Comparison of ENCODE assay signal across 8 mouse cellular contexts in the genomic region with DNA sequence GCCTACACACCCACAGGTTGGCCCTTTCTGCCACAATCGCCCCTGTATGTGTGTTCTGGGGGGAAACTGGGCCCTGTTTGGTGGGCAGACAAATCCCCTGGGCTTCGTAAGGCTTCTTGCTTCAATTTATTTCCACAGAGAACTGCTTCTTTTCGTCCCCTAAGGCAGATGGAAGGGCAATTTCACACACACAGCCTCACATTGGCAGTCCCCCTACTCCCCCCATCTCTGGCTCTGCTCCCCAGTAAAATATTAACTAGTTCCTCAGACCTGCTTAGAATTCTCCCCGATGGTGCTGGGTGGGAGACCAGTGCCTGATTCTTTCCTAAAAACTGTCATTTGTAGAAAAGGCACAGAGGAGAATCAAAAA. TPM values are rescaled to one million over a fixed set of nuclear protein-coding genes. Genes with fewer than 3 reads are reported as not detected.
DNase-seq lines count a peak whose midpoint lies in the region; ATAC-seq lines count a peak whose summit lies in the region.

No protein-coding gene starts in this region.

- peaks cover 81% of the 10 kb centered on the region for H3K4me1 ChIP-seq in heart, embryonic 16.5 days (ENCODE audit: control insufficient read depth, insufficient read depth, low read length)
- H3K4me1 ChIP-seq in embryonic facial prominence, embryonic 12.5 days = peaks cover 89% of the 10 kb centered on the region
- peaks cover 75% of the 10 kb centered on the region for H3K4me1 ChIP-seq in kidney, embryonic 14.5 days (ENCODE audit: control insufficient read depth, insufficient read depth, low read length)
- peaks cover 79% of the 10 kb centered on the region for H3K4me1 ChIP-seq in midbrain, embryonic 16.5 days (ENCODE audit: control insufficient read depth, insufficient read depth, low read length)

- H3K9me3 ChIP-seq in heart, embryonic 16.5 days (replicated peaks; ENCODE audit: control insufficient read depth, low read length) = no peaks in the 10 kb centered on the region
- no peaks in the 10 kb centered on the region for H3K9me3 ChIP-seq in embryonic facial prominence, embryonic 12.5 days
- no peaks in the 10 kb centered on the region for H3K9me3 ChIP-seq in kidney, embryonic 14.5 days (ENCODE audit: control insufficient read depth, low read length)
- no peaks in the 10 kb centered on the region for H3K9me3 ChIP-seq in midbrain, embryonic 16.5 days (replicated peaks; ENCODE audit: control insufficient read depth, low read length, poor library complexity, severe bottlenecking)

- H3K9ac ChIP-seq in heart, embryonic 16.5 days (ENCODE audit: low read length) = peak overlapping the region; percentile 84
- H3K9ac ChIP-seq in embryonic facial prominence, embryonic 12.5 days = peak overlapping the region; percentile 61
- peak overlapping the region; percentile 79; the same call in 1 of the 2 replicates for H3K9ac ChIP-seq in kidney, embryonic 14.5 days (ENCODE audit: low read depth, low read length)
- peak overlapping the region; percentile 68 for H3K9ac ChIP-seq in midbrain, embryonic 16.5 days (ENCODE audit: low read depth, low read length)

- no peak for DNase-seq in heart, adult 8-10 months (ENCODE audit: low spot score)
- DNase-seq in adrenal gland, adult (ENCODE audit: inconsistent age in 2 of 2, low spot score in 1 of 2) = no peak
- DNase-seq in layer of hippocampus, postnatal 36 days = no peak

- 46% methylated on average over 4 of the region's 4 CpGs for WGBS in heart, embryonic 16.5 days
- WGBS in embryonic facial prominence, embryonic 12.5 days = 20% methylated on average over 4 of the region's 4 CpGs
- WGBS in kidney, embryonic 14.5 days = 19% methylated on average over 4 of the region's 4 CpGs
- 10% methylated on average over 4 of the region's 4 CpGs for WGBS in midbrain, embryonic 16.5 days

- no peak overlapping the region for H3K4me3 ChIP-seq in heart, embryonic 16.5 days (ENCODE audit: low read length)
- no peak overlapping the region for H3K4me3 ChIP-seq in embryonic facial prominence, embryonic 12.5 days
- no peak overlapping the region for H3K4me3 ChIP-seq in kidney, embryonic 14.5 days (ENCODE audit: low read length)
- H3K4me3 ChIP-seq in midbrain, embryonic 16.5 days (ENCODE audit: low read depth, low read length) = no peak overlapping the region

- no peaks in the 10 kb centered on the region for H3K36me3 ChIP-seq in heart, embryonic 16.5 days (ENCODE audit: control insufficient read depth, insufficient read depth)
- H3K36me3 ChIP-seq in embryonic facial prominence, embryonic 12.5 days = no peaks in the 10 kb centered on the region
- H3K36me3 ChIP-seq in kidney, embryonic 14.5 days (ENCODE audit: control insufficient read depth, insufficient read depth, low read length) = no peaks in the 10 kb centered on the region
- no peaks in the 10 kb centered on the region for H3K36me3 ChIP-seq in midbrain, embryonic 16.5 days (ENCODE audit: control insufficient read depth, insufficient read depth, low read length)

- H3K27ac ChIP-seq in heart, embryonic 16.5 days (ENCODE audit: low read length) = peak overlapping the region; percentile 100
- peak overlapping the region; percentile 100 for H3K27ac ChIP-seq in embryonic facial prominence, embryonic 12.5 days
- H3K27ac ChIP-seq in kidney, embryonic 14.5 days (ENCODE audit: low read depth, low read length) = peak overlapping the region; percentile 100
- peak overlapping the region; percentile 100 for H3K27ac ChIP-seq in midbrain, embryonic 16.5 days (ENCODE audit: low read length)

- H3K4me2 ChIP-seq in heart, embryonic 16.5 days (ENCODE audit: low read depth, low read length) = peak overlapping the region; percentile 63; the same call in 1 of the 2 replicates
- no peak overlapping the region for H3K4me2 ChIP-seq in embryonic facial prominence, embryonic 12.5 days (replicated peaks)
- H3K4me2 ChIP-seq in kidney, embryonic 14.5 days (replicated peaks; ENCODE audit: low read depth, low read length) = no peak overlapping the region
- no peak overlapping the region for H3K4me2 ChIP-seq in midbrain, embryonic 16.5 days (ENCODE audit: low read length)

- ATAC-seq in heart, embryonic 16.5 days (replicated peaks; ENCODE audit: extremely low read depth, insufficient read depth, low FRiP score) = no peak
- no peak for ATAC-seq in embryonic facial prominence, embryonic 12.5 days (ENCODE audit: insufficient number of reproducible peaks, insufficient read depth, low FRiP score, low TSS enrichment)
- ATAC-seq in kidney, embryonic 14.5 days (ENCODE audit: low FRiP score, low TSS enrichment) = no peak
- no peak for ATAC-seq in midbrain, embryonic 16.5 days
- no peak for ATAC-seq in cerebellum, adult (ENCODE audit: insufficient number of reproducible peaks, low FRiP score, low TSS enrichment)

- no peaks in the 10 kb centered on the region for H3K27me3 ChIP-seq in heart, embryonic 16.5 days (ENCODE audit: control insufficient read depth, insufficient read depth, low read length)
- H3K27me3 ChIP-seq in embryonic facial prominence, embryonic 12.5 days = no peaks in the 10 kb centered on the region
- no peaks in the 10 kb centered on the region for H3K27me3 ChIP-seq in kidney, embryonic 14.5 days (ENCODE audit: control insufficient read depth, insufficient read depth, low read length)
- H3K27me3 ChIP-seq in midbrain, embryonic 16.5 days (ENCODE audit: control insufficient read depth, insufficient read depth, low read depth, low read length) = no peaks in the 10 kb centered on the region

RNA-seq across cellular contexts. Expression of gene Zmynd8, which starts 12.9 kb away (rescaled TPM):
- 36.0 and 40.2 TPM in 2 replicates for polyA plus RNA-seq in heart, embryonic 16.5 days (2015; fragmentation: Nextera tagmentation; extraction: Ambion mirVana)
- total RNA-seq in heart, adult 8-10 months (2022) = 10 to 100 TPM; 35.5 to 60.5 (median 45.4) TPM
- polyA plus RNA-seq in embryonic facial prominence, embryonic 12.5 days (2016; fragmentation: Nextera tagmentation; extraction: Ambion mirVana) = 58.9 and 64.2 TPM in 2 replicates
- 44.3 and 61.1 TPM in 2 replicates for polyA plus RNA-seq in kidney, embryonic 14.5 days (2014; fragmentation: Nextera tagmentation; extraction: Ambion mirVana)
- polyA plus RNA-seq in midbrain, embryonic 16.5 days (2015; fragmentation: Nextera tagmentation; extraction: Ambion mirVana) = 78.7 and 87.3 TPM in 2 replicates
- total RNA-seq in layer of hippocampus, postnatal 36 days (2021) = 100 to 1,000 TPM; 162 to 181 TPM
